Mouse (Mus musculus): ENCODE measurements around the gene Zwilch. TPM values are rescaled to one million over a fixed set of nuclear protein-coding genes. Genes with fewer than 3 reads are reported as not detected.
"Not testable (repeated sequence)": the region's sequence is repeated elsewhere in the genome, so short reads cannot be mapped to it uniquely, and the experiment has no call there.

Zwilch gene
- polyA plus RNA-seq, 1 experiment from 2014 or later: 23.7 TPM

- no peak overlapping the region for H3K9ac ChIP-seq
- no peak overlapping the region for H3K4me2 ChIP-seq (replicated peaks)
- no peak overlapping the region for H3K27ac ChIP-seq
- peaks cover 62% of the 10 kb centered on the region for H3K36me3 ChIP-seq
- no peak overlapping the region for H3K4me3 ChIP-seq
- H3K27me3 ChIP-seq: no peaks in the 10 kb centered on the region
- no peaks in the 10 kb centered on the region for H3K9me3 ChIP-seq
- no peak for ATAC-seq (ENCODE audit: low FRiP score, low read depth)
- no peaks in the 10 kb centered on the region for H3K4me1 ChIP-seq
Observed at GRCm38 (mm10) chr9:64202331-64202730, 29.4 kb upstream of the Zwilch start.

GRCm38 (mm10) chr9:64199897-64200296 lies 27.0 kb upstream of the Zwilch start:
- H3K27ac ChIP-seq: no peak overlapping the region
- H3K4me2 ChIP-seq (replicated peaks): no peak overlapping the region
- no peak for ATAC-seq (ENCODE audit: low FRiP score, low read depth)
- no peaks in the 10 kb centered on the region for H3K9me3 ChIP-seq
- peaks cover 49% of the 10 kb centered on the region for H3K36me3 ChIP-seq
- no peaks in the 10 kb centered on the region for H3K4me1 ChIP-seq
- WGBS: 71% methylated on average over 2 of the region's 2 CpGs
- no peak overlapping the region for H3K4me3 ChIP-seq
- no peak overlapping the region for H3K9ac ChIP-seq
- H3K27me3 ChIP-seq: no peaks in the 10 kb centered on the region

GRCm38 (mm10) chr9:64198763-64199418 lies 26.0 kb upstream of the Zwilch start:
- H3K9me3 ChIP-seq; H3K4me1 ChIP-seq; H3K4me3 ChIP-seq; H3K27ac ChIP-seq; ATAC-seq (ENCODE audit: low FRiP score, low read depth); H3K9ac ChIP-seq; H3K27me3 ChIP-seq; H3K4me2 ChIP-seq (replicated peaks): not testable (repeated sequence)
- peaks cover 44% of the 10 kb centered on the region for H3K36me3 ChIP-seq
- 90% methylated on average over 7 of the region's 7 CpGs for WGBS

GRCm38 (mm10) chr9:64198068-64198762 lies 25.3 kb upstream of the Zwilch start:
- peaks cover 41% of the 10 kb centered on the region for H3K36me3 ChIP-seq
- H3K4me1 ChIP-seq: no peaks in the 10 kb centered on the region

GRCm38 (mm10) chr9:64197524-64197923 lies 24.6 kb upstream of the Zwilch start:
- 79% methylated on average over 8 of the region's 8 CpGs for WGBS
- ATAC-seq (ENCODE audit: low FRiP score, low read depth): no peak

More at GRCm38 (mm10) chr9:64198068-64198762, 25.3 kb upstream of the Zwilch start:
- H3K4me2 ChIP-seq (replicated peaks): no peak overlapping the region
- H3K27ac ChIP-seq: no peak overlapping the region
- H3K9ac ChIP-seq: no peak overlapping the region
- no peaks in the 10 kb centered on the region for H3K9me3 ChIP-seq
- no peak for ATAC-seq (ENCODE audit: low FRiP score, low read depth)
- H3K4me3 ChIP-seq: no peak overlapping the region
- no peaks in the 10 kb centered on the region for H3K27me3 ChIP-seq
- 84% methylated on average over 5 of the region's 5 CpGs for WGBS

GRCm38 (mm10) chr9:64195554-64195953 lies 22.6 kb upstream of the Zwilch start:
- H3K36me3 ChIP-seq: peaks cover 43% of the 10 kb centered on the region
- no peak overlapping the region for H3K27ac ChIP-seq
- no peaks in the 10 kb centered on the region for H3K4me1 ChIP-seq

More at GRCm38 (mm10) chr9:64197524-64197923, 24.6 kb upstream of the Zwilch start:
- Histone ChIP-seq H3K4me3 (no peak overlapping the region), H3K9ac (no peak overlapping the region), H3K27ac (no peak overlapping the region), H3K4me2 (replicated peaks) (no peak overlapping the region), H3K27me3 (no peaks in the 10 kb centered on the region), H3K4me1 (no peaks in the 10 kb centered on the region), H3K9me3 (no peaks in the 10 kb centered on the region), H3K36me3 (peaks cover 41% of the 10 kb centered on the region)

GRCm38 (mm10) chr9:64193879-64194278 lies 21.0 kb upstream of the Zwilch start:
- Histone ChIP-seq H3K4me1 (no peaks in the 10 kb centered on the region), H3K9me3 (no peaks in the 10 kb centered on the region), H3K9ac (no peak overlapping the region), H3K36me3 (peaks cover 48% of the 10 kb centered on the region), H3K27me3 (no peaks in the 10 kb centered on the region), H3K27ac (no peak overlapping the region), H3K4me2 (replicated peaks) (no peak overlapping the region), H3K4me3 (no peak overlapping the region)
- ATAC-seq (ENCODE audit: low FRiP score, low read depth): no peak
- 94% methylated on average over 1 of the region's 1 CpGs for WGBS

More at GRCm38 (mm10) chr9:64195554-64195953, 22.6 kb upstream of the Zwilch start:
- no peaks in the 10 kb centered on the region for H3K9me3 ChIP-seq
- no peak overlapping the region for H3K4me3 ChIP-seq
- H3K27me3 ChIP-seq: no peaks in the 10 kb centered on the region
- WGBS: 79% methylated on average over 4 of the region's 4 CpGs
- no peak overlapping the region for H3K9ac ChIP-seq
- no peak for ATAC-seq (ENCODE audit: low FRiP score, low read depth)
- no peak overlapping the region for H3K4me2 ChIP-seq (replicated peaks)

- H3K4me2 ChIP-seq (replicated peaks): no peak overlapping the region
- H3K27me3 ChIP-seq: no peaks in the 10 kb centered on the region
- H3K9me3 ChIP-seq: no peaks in the 10 kb centered on the region
- no peak overlapping the region for H3K27ac ChIP-seq
- H3K4me3 ChIP-seq: no peak overlapping the region
- ATAC-seq (ENCODE audit: low FRiP score, low read depth): no peak
- no peak overlapping the region for H3K9ac ChIP-seq
- H3K4me1 ChIP-seq: peaks cover 8% of the 10 kb centered on the region
- peaks cover 86% of the 10 kb centered on the region for H3K36me3 ChIP-seq
- 87% methylated on average over 5 of the region's 5 CpGs for WGBS
Observed at GRCm38 (mm10) chr9:64184166-64184840, 11.4 kb upstream of the Zwilch start.

GRCm38 (mm10) chr9:64183295-64183694 lies 10.4 kb upstream of the Zwilch start:
- peaks cover 82% of the 10 kb centered on the region for H3K36me3 ChIP-seq
- ATAC-seq (ENCODE audit: low FRiP score, low read depth); H3K4me3 ChIP-seq; H3K27ac ChIP-seq; H3K9ac ChIP-seq; H3K4me2 ChIP-seq (replicated peaks); H3K27me3 ChIP-seq; H3K4me1 ChIP-seq; H3K9me3 ChIP-seq: not testable (repeated sequence)
- 88% methylated on average over 5 of the region's 5 CpGs for WGBS

- WGBS: under 1% methylated on average over 35 of the region's 35 CpGs
- ATAC-seq (ENCODE audit: low FRiP score, low read depth): peak; percentile 94
- Histone ChIP-seq H3K9ac (peak within 1 kb of the TSS; percentile 72), H3K36me3 (peaks cover 80% of the 10 kb centered on the region), H3K4me2 (replicated peaks) (peak within 1 kb of the TSS; percentile 65), H3K4me1 (peaks cover 21% of the 10 kb centered on the region), H3K27ac (peak within 1 kb of the TSS; percentile 79), H3K27me3 (no peaks in the 10 kb centered on the region), H3K9me3 (no peaks in the 10 kb centered on the region), H3K4me3 (peak within 1 kb of the TSS; percentile 68)
Observed at GRCm38 (mm10) chr9:64178974-64179646, 6.2 kb upstream of the Zwilch start, which contains the start of gene Snapc5. Gene Snapc5 (plus strand): TSS chr9:64179274.

GRCm38 (mm10) chr9:64178610-64178973 lies 5.7 kb upstream of the Zwilch start:
- Histone ChIP-seq H3K4me2 (replicated peaks) (peak overlapping the region; percentile 65), H3K9ac (no peak overlapping the region), H3K9me3 (no peaks in the 10 kb centered on the region), H3K4me1 (peaks cover 21% of the 10 kb centered on the region), H3K27me3 (no peaks in the 10 kb centered on the region), H3K27ac (peak overlapping the region; percentile 79), H3K36me3 (peaks cover 76% of the 10 kb centered on the region), H3K4me3 (peak overlapping the region; percentile 68)
- WGBS: 40% methylated on average over 3 of the region's 3 CpGs
- ATAC-seq (ENCODE audit: low FRiP score, low read depth): peak; percentile 64

- H3K27ac ChIP-seq: no peak overlapping the region
- peaks cover 48% of the 10 kb centered on the region for H3K36me3 ChIP-seq
- no peaks in the 10 kb centered on the region for H3K27me3 ChIP-seq
- ATAC-seq (ENCODE audit: low FRiP score, low read depth): no peak
- 88% methylated on average over 11 of the region's 11 CpGs for WGBS
- peaks cover 33% of the 10 kb centered on the region for H3K4me1 ChIP-seq
- H3K9me3 ChIP-seq: no peaks in the 10 kb centered on the region
- no peak overlapping the region for H3K4me2 ChIP-seq (replicated peaks)
- H3K4me3 ChIP-seq: no peak overlapping the region
- H3K9ac ChIP-seq: no peak overlapping the region
Observed at GRCm38 (mm10) chr9:64175378-64175777, 2.5 kb upstream of the Zwilch start.

All from limb, embryonic 13.5 days (tissue).